Mouse (Mus musculus) midbrain, embryonic 11.5 days (tissue): ENCODE results near the gene Slc4a2. TPM values are rescaled to one million over a fixed set of nuclear protein-coding genes. Genes with fewer than 3 reads are reported as not detected.
A peak's percentile ranks its signal among the peaks of the same experiment; 100 is the strongest.

Source experiments
- ATAC-seq: fragments of 200-750 bp; cut with Nextera tagmentation; 2 replicates; pipeline ENCODE4 v1.8.0; 2017; ENCODE audit warnings: moderate TSS enrichment, moderate library complexity; ENCODE audit not compliant: low FRiP score
- DNase-seq: peaks from one replicate; pipeline ENCODE4 v3.0.0; 2015; ENCODE audit warnings: low spot score; ENCODE audit errors: missing footprints
- H3K27ac ChIP-seq: fragments of 300-500 bp; sonication (generic); 2 replicates; pipeline ENCODE4 v1.5.1; 2014; ENCODE audit warnings: low read depth, low read length
- H3K27me3 ChIP-seq: fragments of 300-500 bp; sonication (generic); 2 replicates; pipeline ENCODE4 v1.6.1; 2014; ENCODE audit warnings: mild to moderate bottlenecking, low read length, moderate library complexity, mixed read lengths; ENCODE audit not compliant: control insufficient read depth, insufficient read depth
- H3K36me3 ChIP-seq: fragments of 300-500 bp; sonication (generic); 2 replicates; pipeline ENCODE4 v1.6.1; 2014; ENCODE audit warnings: mild to moderate bottlenecking, low read length, moderate library complexity, mixed read lengths; ENCODE audit not compliant: control insufficient read depth, insufficient read depth
- H3K4me1 ChIP-seq: fragments of 300-500 bp; sonication (generic); 2 replicates; pipeline ENCODE4 v1.6.1; 2014; ENCODE audit warnings: low read length; ENCODE audit not compliant: control insufficient read depth, insufficient read depth
- H3K4me2 ChIP-seq: fragments of 300-500 bp; sonication (generic); 2 replicates; pipeline ENCODE4 v1.6.1; 2014; ENCODE audit warnings: mild to moderate bottlenecking, moderate library complexity
- H3K4me3 ChIP-seq: fragments of 300-500 bp; sonication (generic); 2 replicates; pipeline ENCODE4 v1.5.1; 2014; ENCODE audit warnings: low read depth, low read length
- H3K9ac ChIP-seq: fragments of 300-500 bp; sonication (generic); 2 replicates; pipeline ENCODE4 v1.6.1; 2014; ENCODE audit warnings: low read length
- H3K9me3 ChIP-seq: fragments of 300-500 bp; sonication (generic); 2 replicates; pipeline ENCODE4 v1.6.1; 2016; ENCODE audit warnings: low read length; ENCODE audit not compliant: control insufficient read depth
- WGBS: fragments of 180-500 bp; shearing (Covaris S2); extraction: QIAGEN DNeasy Blood & Tissue Kit; methylation state at CpG from one replicate; pipeline ENCODE4 v1.1.7; 2014; 5-methylcytosine and 5-hydroxymethylcytosine counted together
- polyA plus RNA-seq: library from polyadenylated mRNA; unstranded; fragments of >200 nt; fragmentation: Nextera tagmentation; extraction: Ambion mirVana; gene quantifications from 2 replicates; pipeline ENCODE4 v1.2.1, GENCODE M21; 2014

The Slc4a2 gene
- polyA plus RNA-seq, 1 experiment from 2014 or later = 21.5 TPM

DNA sequence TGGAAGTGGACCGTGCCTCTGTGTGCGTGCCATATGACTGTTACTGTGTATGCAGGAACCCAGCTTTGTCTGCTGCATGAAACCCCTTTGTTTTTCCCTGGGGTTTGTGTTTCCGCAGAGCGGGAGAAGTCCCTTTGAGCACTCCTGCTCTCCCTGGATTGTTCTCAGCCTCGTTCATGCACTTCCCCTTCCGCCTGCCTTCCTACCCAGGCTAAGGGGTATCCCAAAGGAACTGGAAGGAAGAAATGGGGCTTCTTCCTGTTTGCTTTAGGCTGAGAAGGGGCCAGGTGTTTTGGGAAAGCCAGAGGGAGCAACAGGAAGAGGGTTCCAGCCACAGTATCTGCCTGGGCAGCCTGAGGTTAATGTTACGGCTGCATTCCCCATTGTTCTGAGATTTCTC is 32.0 kb downstream of the Slc4a2 start:
- 0 out of 2 replicates have a peak overlapping the region, but pooled peaks have one; percentile 8 for H3K4me2 ChIP-seq
- H3K36me3 ChIP-seq = no peaks in the 10 kb centered on the region
- WGBS = 63% methylated on average over 7 of the region's 7 CpGs
- no peak for DNase-seq
- no peak overlapping the region for H3K4me3 ChIP-seq
- ATAC-seq = no peak
- peak overlapping the region; percentile 13; the same call in 1 of the 2 replicates for H3K9ac ChIP-seq
- H3K4me1 ChIP-seq = peaks cover 34% of the 10 kb centered on the region
- no peaks in the 10 kb centered on the region for H3K27me3 ChIP-seq
- H3K27ac ChIP-seq = no peak overlapping the region
- no peaks in the 10 kb centered on the region for H3K9me3 ChIP-seq

DNA sequence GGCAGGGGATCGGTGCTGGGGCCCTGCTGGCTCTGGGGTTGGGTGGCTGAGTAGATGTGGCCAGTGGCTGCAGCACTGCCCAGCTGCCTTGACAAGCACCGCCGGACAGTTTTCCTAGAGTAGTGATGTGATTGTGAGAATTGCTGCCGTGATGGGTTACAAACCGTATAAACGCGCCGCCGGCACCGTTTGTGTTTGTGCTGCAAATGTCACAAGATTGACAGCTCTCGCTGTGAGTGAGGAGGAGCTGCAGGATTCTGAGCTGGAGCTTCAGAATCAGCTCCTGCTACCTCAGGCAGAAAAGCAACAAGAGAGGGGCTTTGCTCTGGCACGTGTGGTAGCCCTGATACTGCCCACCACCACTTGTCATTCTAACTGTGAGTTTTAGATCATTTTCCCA is 43.1 kb downstream of the Slc4a2 start:
- Histone ChIP-seq H3K9ac (no peak overlapping the region), H3K27ac (no peak overlapping the region), H3K27me3 (no peaks in the 10 kb centered on the region), H3K4me3 (no peak overlapping the region), H3K9me3 (no peaks in the 10 kb centered on the region), H3K4me2 (no peak overlapping the region), H3K4me1 (peaks cover 12% of the 10 kb centered on the region), H3K36me3 (0 out of 2 replicates have a peak, but pooled peaks cover 2% of the 10 kb centered on the region)
- no peak for ATAC-seq
- DNase-seq = no peak
- WGBS = 37% methylated on average over 12 of the region's 12 CpGs

DNA sequence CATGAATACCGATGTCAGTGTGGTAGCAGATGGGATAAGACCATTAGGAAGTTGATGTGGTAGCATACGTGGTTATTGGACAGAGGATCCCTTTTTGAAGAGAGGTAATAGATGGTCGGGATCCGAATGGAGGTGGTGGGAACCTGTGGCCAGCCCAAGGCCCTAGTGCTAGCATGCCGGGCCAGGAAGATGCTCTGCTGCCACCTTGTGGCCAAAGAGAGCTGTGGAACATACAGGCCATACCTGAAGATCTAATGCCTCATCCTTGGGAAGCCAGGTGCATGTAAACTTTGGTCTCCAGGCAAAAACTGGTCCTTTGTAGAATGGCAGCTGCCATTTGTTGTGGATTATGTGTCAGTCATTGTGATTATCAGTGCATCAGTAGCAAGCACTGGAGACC is 47.0 kb downstream of the Slc4a2 start:
- ATAC-seq = peak; percentile 58; the same call in 1 of the 2 replicates
- no peaks in the 10 kb centered on the region for H3K9me3 ChIP-seq
- peaks cover 34% of the 10 kb centered on the region for H3K4me1 ChIP-seq
- DNase-seq = peak; percentile 96
- H3K9ac ChIP-seq = no peak overlapping the region
- H3K36me3 ChIP-seq = no peaks in the 10 kb centered on the region
- no peak overlapping the region for H3K4me2 ChIP-seq
- peaks cover 31% of the 10 kb centered on the region for H3K27me3 ChIP-seq
- WGBS = 11% methylated on average over 5 of the region's 5 CpGs
- H3K27ac ChIP-seq = no peak overlapping the region
- no peak overlapping the region for H3K4me3 ChIP-seq

DNA sequence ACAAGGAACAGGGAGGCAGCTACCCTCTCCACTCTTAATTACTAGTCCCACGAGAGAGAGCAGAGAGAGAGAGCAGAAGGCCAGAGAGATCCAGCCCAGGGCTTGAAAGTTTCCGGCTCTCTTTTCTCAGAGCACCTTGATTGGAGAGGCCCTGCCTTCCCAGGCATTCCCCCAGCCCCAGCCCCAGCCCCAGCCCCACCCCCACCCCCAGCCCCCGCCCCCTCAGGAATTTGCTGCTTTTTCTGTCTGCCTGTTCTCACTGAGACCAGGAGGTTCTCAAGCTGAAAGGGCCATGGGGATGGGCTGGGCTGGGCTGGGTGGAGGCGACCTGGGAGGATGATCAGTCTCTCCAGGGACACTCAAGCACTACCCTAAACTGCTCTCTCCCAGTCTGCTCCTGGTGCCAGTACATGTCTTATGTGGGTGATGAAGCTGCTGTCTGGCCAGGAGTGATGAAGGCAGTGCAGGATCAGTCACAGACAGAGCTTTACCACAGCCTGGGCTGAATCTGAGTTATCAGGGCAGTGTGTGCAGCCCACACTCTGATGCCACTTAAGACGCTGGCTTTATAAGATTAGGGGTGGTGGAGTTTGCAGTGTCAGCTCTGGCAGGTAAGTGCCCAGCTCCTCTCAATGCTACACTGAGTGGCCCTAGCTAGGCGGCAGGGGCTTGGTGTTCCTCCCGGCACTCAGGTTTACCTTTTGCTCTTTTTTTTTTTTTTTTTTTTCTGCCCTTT is 49.4 kb downstream of the Slc4a2 start:
- H3K36me3 ChIP-seq = peaks cover 5% of the 10 kb centered on the region; the same call in 1 of the 2 replicates
- no peak overlapping the region for H3K4me3 ChIP-seq
- H3K27me3 ChIP-seq = peaks cover 31% of the 10 kb centered on the region
- 12% methylated on average over 7 of the region's 7 CpGs for WGBS
- H3K9ac ChIP-seq = no peak overlapping the region
- H3K4me1 ChIP-seq = peaks cover 22% of the 10 kb centered on the region
- DNase-seq (peak; percentile 87), ATAC-seq (no peak)
- no peaks in the 10 kb centered on the region for H3K9me3 ChIP-seq
- no peak overlapping the region for H3K27ac ChIP-seq
- no peak overlapping the region for H3K4me2 ChIP-seq

DNA sequence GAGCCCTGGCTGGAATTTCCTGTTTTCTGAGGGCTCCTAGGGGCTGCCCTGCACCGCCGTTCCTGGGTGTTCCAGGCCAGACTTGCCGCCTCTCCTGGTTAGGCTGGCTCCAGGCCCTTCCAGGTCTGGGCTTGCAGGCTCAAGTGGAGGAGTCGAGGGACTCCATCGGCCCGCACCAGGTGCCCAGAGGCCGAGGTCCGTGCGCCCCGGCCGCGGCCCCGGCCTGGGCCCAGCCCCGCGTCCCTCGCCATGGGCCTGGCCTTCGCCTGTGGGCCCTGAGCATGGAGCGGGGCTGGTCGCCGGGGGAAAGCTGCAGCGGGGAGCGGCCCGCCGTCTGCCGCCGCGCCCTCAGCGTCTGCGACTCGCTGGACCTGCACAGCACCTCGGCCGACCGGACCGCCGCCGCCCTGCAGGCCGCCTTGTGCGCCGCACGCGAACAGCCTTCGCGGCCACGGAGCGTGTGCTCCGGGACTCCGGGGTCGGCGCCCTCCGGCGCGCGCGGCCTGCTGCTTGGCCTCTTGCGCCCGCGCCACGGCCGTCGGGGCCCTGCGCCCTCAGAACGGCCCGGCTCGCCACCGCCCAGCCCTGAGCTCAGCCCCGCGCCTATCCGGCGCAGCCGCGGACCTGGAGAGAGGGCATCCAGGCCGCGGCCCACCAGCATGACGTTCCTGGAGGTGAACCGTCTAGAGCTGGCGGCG is 50.5 kb downstream of the Slc4a2 start:
- under 1% methylated on average over 67 of the region's 77 CpGs for WGBS
- peak overlapping the region; percentile 32 for H3K4me3 ChIP-seq
- H3K9me3 ChIP-seq = no peaks in the 10 kb centered on the region
- peaks cover 22% of the 10 kb centered on the region for H3K4me1 ChIP-seq
- peak overlapping the region; percentile 43 for H3K9ac ChIP-seq
- H3K27ac ChIP-seq = no peak overlapping the region
- peaks cover 15% of the 10 kb centered on the region for H3K36me3 ChIP-seq
- H3K27me3 ChIP-seq = peaks cover 31% of the 10 kb centered on the region
- DNase-seq (peak; percentile 94), ATAC-seq (peak; percentile 31; the same call in 1 of the 2 replicates)
- peak overlapping the region; percentile 45 for H3K4me2 ChIP-seq

DNA sequence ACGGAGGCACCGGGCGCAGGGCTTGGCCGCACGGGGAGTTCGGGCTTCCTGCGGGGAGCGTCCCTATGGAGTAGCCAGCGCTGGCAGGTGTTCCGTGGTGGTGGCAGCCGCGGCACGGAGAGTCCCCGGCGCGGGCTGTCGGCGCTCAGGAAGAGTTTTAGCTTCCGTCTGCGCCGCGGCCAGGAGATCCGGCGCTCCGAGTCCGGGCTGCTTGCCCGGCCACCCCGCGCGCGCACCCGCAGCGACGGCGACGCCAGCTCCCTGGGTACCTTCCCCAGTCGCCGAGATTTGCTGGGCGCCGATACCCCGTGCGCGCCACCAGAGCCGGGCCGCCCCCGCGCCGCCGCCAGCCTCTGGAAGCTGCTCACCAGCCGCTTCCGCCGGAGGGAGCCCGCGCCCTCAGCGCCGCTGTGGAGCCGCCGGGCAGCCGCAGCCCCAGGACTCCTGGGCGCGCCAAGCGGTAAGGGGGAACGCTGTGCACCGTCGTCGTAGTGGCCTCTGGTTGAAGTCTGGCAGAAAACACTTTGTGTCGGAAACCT is 51.2 kb downstream of the Slc4a2 start:
- ATAC-seq = no peak
- H3K27me3 ChIP-seq = peaks cover 31% of the 10 kb centered on the region
- peak overlapping the region; percentile 45 for H3K4me2 ChIP-seq
- H3K4me3 ChIP-seq = peak overlapping the region; percentile 32
- WGBS = under 1% methylated on average over 62 of the region's 67 CpGs
- H3K9ac ChIP-seq = no peak overlapping the region
- peak; percentile 91 for DNase-seq
- H3K27ac ChIP-seq = no peak overlapping the region
- peaks cover 20% of the 10 kb centered on the region for H3K36me3 ChIP-seq
- peaks cover 22% of the 10 kb centered on the region for H3K4me1 ChIP-seq
- no peaks in the 10 kb centered on the region for H3K9me3 ChIP-seq

DNA sequence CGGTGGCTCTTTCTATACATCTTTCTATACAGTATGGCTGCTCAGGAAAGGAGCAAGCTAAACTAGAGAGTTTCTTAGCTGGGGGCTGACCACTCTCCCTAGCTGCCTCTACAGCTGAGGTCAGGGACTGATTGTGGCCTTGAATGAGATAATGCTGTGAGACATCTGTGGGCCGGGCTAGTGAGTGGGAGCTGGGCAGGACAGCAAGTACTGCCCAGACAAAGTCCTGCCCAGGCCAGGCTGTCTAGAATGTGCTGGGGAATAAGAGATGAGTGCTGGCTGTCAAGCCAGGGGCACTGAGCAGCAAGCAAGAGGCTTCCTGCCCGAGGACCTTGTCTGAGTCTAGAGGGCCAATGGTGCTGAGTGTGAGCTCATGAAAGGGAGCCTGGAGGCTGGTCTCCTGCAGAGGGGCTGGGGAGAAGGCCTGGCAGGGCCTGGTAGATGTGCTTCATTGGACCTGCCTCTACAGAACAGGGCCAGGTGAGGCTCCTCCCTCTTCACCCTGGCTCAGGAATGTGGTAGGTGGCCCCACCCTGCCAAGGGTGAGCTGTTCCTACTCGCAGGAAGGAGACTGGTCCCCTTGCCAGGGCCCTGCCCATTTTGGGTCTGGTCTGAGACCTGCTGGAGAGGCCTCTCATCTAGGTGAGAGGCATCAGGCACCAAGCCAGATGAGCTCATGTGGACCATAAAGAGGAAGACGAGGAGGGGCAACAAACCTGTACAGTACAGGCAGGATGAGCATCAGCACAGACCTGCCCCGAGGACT is 52.0 kb downstream of the Slc4a2 start:
- Histone ChIP-seq H3K27me3 (peaks cover 31% of the 10 kb centered on the region), H3K27ac (no peak overlapping the region), H3K9me3 (no peaks in the 10 kb centered on the region), H3K36me3 (peaks cover 25% of the 10 kb centered on the region), H3K4me3 (no peak overlapping the region), H3K4me1 (peaks cover 22% of the 10 kb centered on the region), H3K9ac (no peak overlapping the region), H3K4me2 (no peak overlapping the region)
- DNase-seq (no peak), ATAC-seq (no peak)
- WGBS = 72% methylated on average over 6 of the region's 6 CpGs

DNA sequence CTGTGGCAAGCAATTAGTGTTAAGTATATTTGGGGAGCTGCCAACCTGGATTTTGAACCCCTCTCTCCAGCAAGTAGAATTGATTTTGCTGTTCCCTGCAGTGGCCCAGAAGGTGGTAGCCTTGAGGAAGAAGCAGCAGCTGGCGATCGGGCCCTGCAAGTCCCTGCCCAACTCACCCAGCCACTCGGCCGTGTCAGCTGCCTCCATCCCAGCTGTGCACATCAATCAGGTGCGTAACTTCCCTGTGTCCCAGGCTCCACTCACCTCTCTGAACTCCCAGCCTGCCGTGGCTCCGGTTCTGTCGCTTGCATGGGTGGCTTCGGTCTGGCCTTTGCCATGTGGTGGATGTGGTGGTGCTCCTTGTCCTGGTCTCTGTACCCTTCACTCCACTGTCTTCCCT is 54.3 kb downstream of the Slc4a2 start:
- no peak overlapping the region for H3K4me2 ChIP-seq
- H3K9me3 ChIP-seq = no peaks in the 10 kb centered on the region
- ATAC-seq = no peak
- DNase-seq = no peak
- peaks cover 25% of the 10 kb centered on the region for H3K27me3 ChIP-seq
- no peak overlapping the region for H3K4me3 ChIP-seq
- H3K4me1 ChIP-seq = peaks cover 35% of the 10 kb centered on the region
- H3K9ac ChIP-seq = no peak overlapping the region
- H3K27ac ChIP-seq = no peak overlapping the region
- H3K36me3 ChIP-seq = peaks cover 31% of the 10 kb centered on the region
- 92% methylated on average over 9 of the region's 9 CpGs for WGBS
